Mouse (Mus musculus): ENCODE measurements around the gene Zmiz1. TPM values are rescaled to one million over a fixed set of nuclear protein-coding genes. Genes with fewer than 3 reads are reported as not detected.
A peak's percentile ranks its signal among the peaks of the same experiment; 100 is the strongest.

Zmiz1 gene
- 27.3 TPM for polyA plus RNA-seq (2012; fragmentation: generic; extraction: Trizol)
- long read RNA-seq, experiment 1, full-length matches to known transcripts = 1 of 12 reads
- long read RNA-seq, experiment 1, partial matches to known transcripts = 0 of 12 reads
- long read RNA-seq, experiment 1, other reads (novel, unspliced or antisense) = 11 of 12 reads
- long read RNA-seq, experiment 2, full-length matches to known transcripts = 3 of 29 reads
- long read RNA-seq, experiment 2, partial matches to known transcripts = 24 of 29 reads
- long read RNA-seq, experiment 2, other reads (novel, unspliced or antisense) = 2 of 29 reads

GRCm38 (mm10) chr14:25459016-25459393 is at the start of gene Zmiz1:
TSS of gene Zmiz1 (plus strand) at chr14:25459185.
- Histone ChIP-seq H3K79me2 (ENCODE audit: control insufficient read depth, insufficient read depth) (peaks cover 49% of the 10 kb centered on the region), H3ac (ENCODE audit: control insufficient read depth, insufficient read length, low read depth) (peak within 1 kb of the TSS; percentile 96), H3K79me3 (ENCODE audit: low read depth) (peaks cover 41% of the 10 kb centered on the region), H3K36me3 (ENCODE audit: control insufficient read depth, insufficient read depth) (no peaks in the 10 kb centered on the region), H3K27me3 (ENCODE audit: control insufficient read depth, insufficient read depth, insufficient read length) (no peaks in the 10 kb centered on the region), H3K4me3 (ENCODE audit: insufficient read depth, poor library complexity, severe bottlenecking) (peak within 1 kb of the TSS; percentile 74)
- no peak for TF ChIP-seq CEBPB (IDR thresholded peaks at IDR 0.05; ENCODE audit: low read depth)
- TF ChIP-seq MAX (IDR thresholded peaks at IDR 0.05) = peak; percentile 35

DNA sequence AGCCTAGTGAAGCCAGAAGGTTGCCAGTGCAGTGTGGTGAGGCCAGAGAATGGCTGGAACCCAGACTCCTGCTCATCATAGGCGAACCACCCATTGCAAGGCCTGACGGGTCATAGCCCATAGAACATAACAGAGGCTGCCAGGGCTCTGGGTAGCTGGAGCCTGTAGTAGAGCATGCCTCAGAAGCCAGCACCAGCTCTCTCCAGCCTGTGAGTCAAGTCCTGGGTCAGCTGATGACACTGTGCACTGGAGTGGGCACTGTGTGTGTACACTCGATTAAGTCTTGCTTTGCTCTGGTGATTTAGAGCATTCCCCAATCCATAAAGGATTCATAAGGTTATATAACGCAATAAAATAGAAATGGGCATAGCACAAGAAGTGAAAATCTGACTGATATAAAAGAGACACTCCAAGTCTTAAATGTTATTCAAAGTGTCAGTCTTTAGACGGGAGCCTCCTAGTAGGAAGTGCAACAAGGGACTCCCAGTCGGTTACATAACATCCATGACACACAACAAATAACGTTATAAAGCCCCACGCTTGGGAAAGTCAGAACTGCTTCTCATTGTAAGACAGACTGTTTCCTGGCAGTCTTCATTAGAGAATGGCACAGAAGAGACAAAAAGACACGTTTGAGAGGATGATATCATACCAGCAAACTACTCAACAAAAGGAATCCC is 47.0 kb upstream of the Zmiz1 start:
- Histone ChIP-seq H3K79me2 (ENCODE audit: control insufficient read depth, insufficient read depth) (no peaks in the 10 kb centered on the region), H3K36me3 (ENCODE audit: control insufficient read depth, insufficient read depth) (no peaks in the 10 kb centered on the region), H3ac (ENCODE audit: control insufficient read depth, insufficient read length, low read depth) (no peak overlapping the region), H3K4me3 (ENCODE audit: insufficient read depth, poor library complexity, severe bottlenecking) (no peak overlapping the region), H3K27me3 (ENCODE audit: control insufficient read depth, insufficient read depth, insufficient read length) (no peaks in the 10 kb centered on the region), H3K79me3 (ENCODE audit: low read depth) (no peaks in the 10 kb centered on the region)
- TF ChIP-seq MYOD1 (IDR thresholded peaks at IDR 0.05; ENCODE audit: control insufficient read depth, insufficient read length, low read depth) (no peak), MAX (IDR thresholded peaks at IDR 0.05) (no peak), MYOG (IDR thresholded peaks at IDR 0.05; ENCODE audit: control insufficient read depth, extremely low read depth, insufficient read length) (no peak), CTCF (IDR thresholded peaks at IDR 0.05; ENCODE audit: control insufficient read depth, insufficient read depth, insufficient read length) (no peak), FOSL1 (IDR thresholded peaks at IDR 0.05; ENCODE audit: insufficient read depth, low read length, poor library complexity, severe bottlenecking) (no peak), CEBPB (IDR thresholded peaks at IDR 0.05; ENCODE audit: low read depth) (no peak), USF1 (IDR thresholded peaks at IDR 0.05; ENCODE audit: low read depth) (no peak)

DNA sequence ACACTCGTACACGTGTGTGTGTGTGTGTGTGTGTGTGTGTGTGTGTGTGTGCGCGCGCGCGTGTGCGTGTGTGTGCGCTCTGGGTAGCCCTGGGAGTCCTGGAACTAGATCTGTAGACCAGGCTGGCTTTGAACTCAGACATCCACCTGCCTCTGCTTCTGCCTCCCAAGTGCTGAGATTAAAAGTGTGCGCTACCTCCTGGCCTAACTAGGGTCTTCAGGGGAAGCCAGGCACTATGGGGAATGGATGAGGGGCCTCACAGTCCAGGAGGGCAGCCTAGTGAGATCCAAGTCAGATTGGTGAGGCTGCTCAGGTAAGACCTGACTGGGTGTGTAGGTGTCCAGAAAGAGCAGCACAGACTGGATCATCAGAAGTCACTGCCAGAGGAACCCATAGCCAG is 46.2 kb upstream of the Zmiz1 start:
- TF ChIP-seq CTCF (IDR thresholded peaks at IDR 0.05; ENCODE audit: control insufficient read depth, insufficient read depth, insufficient read length) (no peak), CEBPB (IDR thresholded peaks at IDR 0.05; ENCODE audit: low read depth) (no peak), MAX (IDR thresholded peaks at IDR 0.05) (no peak), USF1 (IDR thresholded peaks at IDR 0.05; ENCODE audit: low read depth) (no peak), FOSL1 (IDR thresholded peaks at IDR 0.05; ENCODE audit: insufficient read depth, low read length, poor library complexity, severe bottlenecking) (no peak), MYOG (IDR thresholded peaks at IDR 0.05; ENCODE audit: control insufficient read depth, extremely low read depth, insufficient read length) (no peak), MYOD1 (IDR thresholded peaks at IDR 0.05; ENCODE audit: control insufficient read depth, insufficient read length, low read depth) (no peak)
- H3K79me2 ChIP-seq (ENCODE audit: control insufficient read depth, insufficient read depth) = no peaks in the 10 kb centered on the region
- H3K36me3 ChIP-seq (ENCODE audit: control insufficient read depth, insufficient read depth) = no peaks in the 10 kb centered on the region
- no peak overlapping the region for H3K4me3 ChIP-seq (ENCODE audit: insufficient read depth, poor library complexity, severe bottlenecking)
- no peak overlapping the region for H3ac ChIP-seq (ENCODE audit: control insufficient read depth, insufficient read length, low read depth)
- no peaks in the 10 kb centered on the region for H3K79me3 ChIP-seq (ENCODE audit: low read depth)
- H3K27me3 ChIP-seq (ENCODE audit: control insufficient read depth, insufficient read depth, insufficient read length) = no peaks in the 10 kb centered on the region

DNA sequence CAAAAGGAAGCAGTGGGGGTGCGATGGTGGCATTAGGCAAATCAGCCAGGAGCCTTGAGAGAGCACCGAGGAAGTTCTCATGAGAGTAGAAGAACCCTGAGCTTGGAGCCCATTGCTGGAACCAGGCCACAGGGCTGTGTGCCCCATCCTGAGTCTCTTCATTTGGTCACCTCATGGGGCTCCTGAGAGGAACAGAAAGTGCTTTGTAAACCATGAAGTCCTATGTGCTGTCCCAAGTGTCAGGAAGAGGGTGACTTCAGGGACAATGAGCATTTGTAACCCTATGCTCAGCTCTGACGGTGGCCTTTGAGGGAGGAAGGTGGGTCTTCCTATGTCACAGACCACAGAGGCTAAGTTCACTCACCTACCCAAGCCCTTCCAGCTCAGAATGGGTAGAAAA is 45.5 kb upstream of the Zmiz1 start:
- H3K36me3 ChIP-seq (ENCODE audit: control insufficient read depth, insufficient read depth) = no peaks in the 10 kb centered on the region

GRCm38 (mm10) chr14:25414115-25414514 is 44.9 kb upstream of the Zmiz1 start:
- Histone ChIP-seq H3K79me3 (ENCODE audit: low read depth) (no peaks in the 10 kb centered on the region), H3K4me3 (ENCODE audit: insufficient read depth, poor library complexity, severe bottlenecking) (no peak overlapping the region), H3ac (ENCODE audit: control insufficient read depth, insufficient read length, low read depth) (no peak overlapping the region), H3K27me3 (ENCODE audit: control insufficient read depth, insufficient read depth, insufficient read length) (no peaks in the 10 kb centered on the region), H3K79me2 (ENCODE audit: control insufficient read depth, insufficient read depth) (no peaks in the 10 kb centered on the region), H3K36me3 (ENCODE audit: control insufficient read depth, insufficient read depth) (no peaks in the 10 kb centered on the region)
- TF ChIP-seq FOSL1 (IDR thresholded peaks at IDR 0.05; ENCODE audit: insufficient read depth, low read length, poor library complexity, severe bottlenecking) (no peak), MYOG (IDR thresholded peaks at IDR 0.05; ENCODE audit: control insufficient read depth, extremely low read depth, insufficient read length) (no peak), MAX (IDR thresholded peaks at IDR 0.05) (no peak)

More for the DNA sequence above, 45.5 kb upstream of the Zmiz1 start:
- Histone ChIP-seq H3ac (ENCODE audit: control insufficient read depth, insufficient read length, low read depth) (no peak overlapping the region), H3K79me3 (ENCODE audit: low read depth) (no peaks in the 10 kb centered on the region), H3K79me2 (ENCODE audit: control insufficient read depth, insufficient read depth) (no peaks in the 10 kb centered on the region), H3K27me3 (ENCODE audit: control insufficient read depth, insufficient read depth, insufficient read length) (no peaks in the 10 kb centered on the region), H3K4me3 (ENCODE audit: insufficient read depth, poor library complexity, severe bottlenecking) (no peak overlapping the region)
- TF ChIP-seq CTCF (IDR thresholded peaks at IDR 0.05; ENCODE audit: control insufficient read depth, insufficient read depth, insufficient read length) (no peak), USF1 (IDR thresholded peaks at IDR 0.05; ENCODE audit: low read depth) (no peak), CEBPB (IDR thresholded peaks at IDR 0.05; ENCODE audit: low read depth) (no peak), FOSL1 (IDR thresholded peaks at IDR 0.05; ENCODE audit: insufficient read depth, low read length, poor library complexity, severe bottlenecking) (no peak), MYOD1 (IDR thresholded peaks at IDR 0.05; ENCODE audit: control insufficient read depth, insufficient read length, low read depth) (no peak), MYOG (IDR thresholded peaks at IDR 0.05; ENCODE audit: control insufficient read depth, extremely low read depth, insufficient read length) (no peak), MAX (IDR thresholded peaks at IDR 0.05) (no peak)

Measured in C2C12 (cell line).